Mouse (Mus musculus) limb, embryonic 14.5 days (tissue): ENCODE results near the gene Cables2. TPM values are rescaled to one million over a fixed set of nuclear protein-coding genes. Genes with fewer than 3 reads are reported as not detected.

ENCODE experiments used
- ATAC-seq: fragments of 200-750 bp; cut with Nextera tagmentation; 2 replicates; pipeline ENCODE4 v1.8.0; 2017; ENCODE audit warnings: low read depth, moderate number of reproducible peaks, moderate TSS enrichment; ENCODE audit not compliant: low FRiP score
- DNase-seq: peaks from one replicate; pipeline ENCODE4 v3.0.0-alpha.2; 2015; ENCODE audit warnings: low spot score
- H3K27ac ChIP-seq: fragments of 300-500 bp; sonication (generic); replicated peaks from 2 replicates; pipeline ENCODE4 v1.5.1; 2014; ENCODE audit warnings: low read depth, mild to moderate bottlenecking, low read length, moderate library complexity, mixed read lengths
- H3K27me3 ChIP-seq: fragments of 300-500 bp; sonication (generic); 2 replicates; pipeline ENCODE4 v1.6.1; 2014; ENCODE audit warnings: low read length, mixed read lengths; ENCODE audit not compliant: control insufficient read depth, insufficient read depth
- H3K36me3 ChIP-seq: fragments of 300-500 bp; sonication (generic); 2 replicates; pipeline ENCODE4 v1.6.1; 2014; ENCODE audit warnings: mild to moderate bottlenecking, low read length, moderate library complexity, mixed read lengths; ENCODE audit not compliant: control insufficient read depth, insufficient read depth
- H3K4me1 ChIP-seq: fragments of 300-500 bp; sonication (generic); 2 replicates; pipeline ENCODE4 v1.6.1; 2014; ENCODE audit warnings: antibody characterized with exemption, low read length, mixed read lengths; ENCODE audit not compliant: control insufficient read depth, insufficient read depth
- H3K4me2 ChIP-seq: fragments of 300-500 bp; sonication (generic); replicated peaks from 2 replicates; pipeline ENCODE4 v1.6.1; 2014; ENCODE audit warnings: low read depth, mild to moderate bottlenecking, low read length, moderate library complexity; ENCODE audit not compliant: severe bottlenecking
- H3K4me3 ChIP-seq: fragments of 300-500 bp; sonication (generic); replicated peaks from 2 replicates; pipeline ENCODE4 v1.5.1; 2014; ENCODE audit warnings: low read length
- H3K9ac ChIP-seq: fragments of 300-500 bp; sonication (generic); 2 replicates; pipeline ENCODE4 v1.6.1; 2014; ENCODE audit warnings: mild to moderate bottlenecking, low read depth, low read length, moderate library complexity; ENCODE audit not compliant: severe bottlenecking
- H3K9me3 ChIP-seq: fragments of 300-500 bp; sonication (generic); 2 replicates; pipeline ENCODE4 v1.6.1; 2016; ENCODE audit warnings: low read length; ENCODE audit not compliant: control insufficient read depth
- POLR2A ChIP-seq: fragments of 200-500 bp; IDR thresholded peaks from 2 replicates; pipeline ENCODE4 v1.8.0; 2012; ENCODE audit warnings: inconsistent platforms, mild to moderate bottlenecking, moderate library complexity, borderline replicate concordance; ENCODE audit not compliant: insufficient read depth, insufficient read length; ENCODE audit errors: extremely low read depth
- WGBS: fragments of 180-500 bp; shearing (Covaris S2); extraction: QIAGEN DNeasy Blood & Tissue Kit; methylation state at CpG from one replicate; pipeline ENCODE4 v1.1.7; 2014; 5-methylcytosine and 5-hydroxymethylcytosine counted together
- polyA plus RNA-seq, 2 experiments: library from polyadenylated mRNA; depleted of rRNA in 1 of 2; stranded (reverse) in 1 of 2; unstranded in 1 of 2; fragments of >200 nt; fragmentation: Nextera tagmentation in 1 of 2; extraction: Ambion mirVana in 1 of 2; gene quantifications; 2 replicates each; pipeline versions ENCODE4 v1.2.1 to v1.2.3; 2012 to 2014

Cables2 gene
- polyA plus RNA-seq, 2 experiments, result 22.5 to 37.7 TPM

- H3K9ac ChIP-seq, result no peak overlapping the region
- H3K4me1 ChIP-seq, result no peaks in the 10 kb centered on the region
- H3K27ac ChIP-seq, result no peak overlapping the region
- ATAC-seq (no peak), DNase-seq (no peak)
- no peak overlapping the region for H3K4me2 ChIP-seq
- WGBS, result 82% methylated on average over 3 of the region's 3 CpGs
- TF ChIP-seq POLR2A, result no peak
- no peaks in the 10 kb centered on the region for H3K27me3 ChIP-seq
- no peak overlapping the region for H3K4me3 ChIP-seq
- H3K9me3 ChIP-seq, result no peaks in the 10 kb centered on the region
- H3K36me3 ChIP-seq, result no peaks in the 10 kb centered on the region
These were observed 55.1 kb downstream of the Cables2 start for GRCm38 (mm10) chr2:180218241-180218640.

- ATAC-seq (no peak), DNase-seq (no peak)
- no peak overlapping the region for H3K4me3 ChIP-seq
- no peaks in the 10 kb centered on the region for H3K36me3 ChIP-seq
- whole genome bisulfite sequencing, result 89% methylated on average over 8 of the region's 8 CpGs
- TF ChIP-seq POLR2A, result no peak
- no peak overlapping the region for H3K27ac ChIP-seq
- no peaks in the 10 kb centered on the region for H3K9me3 ChIP-seq
- H3K4me2 ChIP-seq, result no peak overlapping the region
- H3K9ac ChIP-seq, result no peak overlapping the region
- no peaks in the 10 kb centered on the region for H3K27me3 ChIP-seq
- no peaks in the 10 kb centered on the region for H3K4me1 ChIP-seq
These were observed 55.7 kb downstream of the Cables2 start for GRCm38 (mm10) chr2:180217587-180217986.

- TF ChIP-seq POLR2A, result no peak
- no peaks in the 10 kb centered on the region for H3K36me3 ChIP-seq
- WGBS, result 47% methylated on average over 5 of the region's 5 CpGs
- no peak for ATAC-seq
- H3K27ac ChIP-seq, result no peak overlapping the region
- no peak for DNase-seq
- H3K9ac ChIP-seq, result no peak overlapping the region
- H3K4me1 ChIP-seq, result no peaks in the 10 kb centered on the region
- no peaks in the 10 kb centered on the region for H3K27me3 ChIP-seq
- H3K9me3 ChIP-seq, result no peaks in the 10 kb centered on the region
- no peak overlapping the region for H3K4me2 ChIP-seq
- H3K4me3 ChIP-seq, result no peak overlapping the region
These were observed 56.4 kb downstream of the Cables2 start for GRCm38 (mm10) chr2:180216921-180217320.

GRCm38 (mm10) chr2:180215951-180216350 lies 57.3 kb downstream of the Cables2 start:
- Histone ChIP-seq H3K9me3 (no peaks in the 10 kb centered on the region), H3K36me3 (no peaks in the 10 kb centered on the region), H3K27ac (no peak overlapping the region), H3K4me2 (no peak overlapping the region), H3K4me3 (no peak overlapping the region), H3K9ac (no peak overlapping the region), H3K4me1 (no peaks in the 10 kb centered on the region), H3K27me3 (no peaks in the 10 kb centered on the region)
- no peak for DNase-seq
- no peak for TF ChIP-seq POLR2A
- WGBS, result 52% methylated on average over 6 of the region's 6 CpGs
- ATAC-seq, result no peak

- ATAC-seq (no peak), DNase-seq (no peak)
- WGBS, result 71% methylated on average over 8 of the region's 8 CpGs
- Histone ChIP-seq H3K27ac (no peak overlapping the region), H3K9ac (no peak overlapping the region), H3K4me3 (no peak overlapping the region), H3K4me1 (no peaks in the 10 kb centered on the region), H3K9me3 (no peaks in the 10 kb centered on the region), H3K4me2 (no peak overlapping the region), H3K36me3 (no peaks in the 10 kb centered on the region), H3K27me3 (no peaks in the 10 kb centered on the region)
- no peak for TF ChIP-seq POLR2A
These were observed 58.3 kb downstream of the Cables2 start for GRCm38 (mm10) chr2:180215011-180215461.
